Mouse (Mus musculus) mesoderm, embryonic 11.5 days (tissue): Measurements from ENCODE around the gene Raph1.
"Not testable (repeated sequence)": the region's sequence is repeated elsewhere in the genome, so short reads cannot be mapped to it uniquely, and the experiment has no call there.

Experiments
- DNase-seq: peaks from one replicate; pipeline ENCODE4 v3.0.0-alpha.2; 2012; ENCODE audit warnings: low read depth, low spot score

The Raph1 gene

DNA sequence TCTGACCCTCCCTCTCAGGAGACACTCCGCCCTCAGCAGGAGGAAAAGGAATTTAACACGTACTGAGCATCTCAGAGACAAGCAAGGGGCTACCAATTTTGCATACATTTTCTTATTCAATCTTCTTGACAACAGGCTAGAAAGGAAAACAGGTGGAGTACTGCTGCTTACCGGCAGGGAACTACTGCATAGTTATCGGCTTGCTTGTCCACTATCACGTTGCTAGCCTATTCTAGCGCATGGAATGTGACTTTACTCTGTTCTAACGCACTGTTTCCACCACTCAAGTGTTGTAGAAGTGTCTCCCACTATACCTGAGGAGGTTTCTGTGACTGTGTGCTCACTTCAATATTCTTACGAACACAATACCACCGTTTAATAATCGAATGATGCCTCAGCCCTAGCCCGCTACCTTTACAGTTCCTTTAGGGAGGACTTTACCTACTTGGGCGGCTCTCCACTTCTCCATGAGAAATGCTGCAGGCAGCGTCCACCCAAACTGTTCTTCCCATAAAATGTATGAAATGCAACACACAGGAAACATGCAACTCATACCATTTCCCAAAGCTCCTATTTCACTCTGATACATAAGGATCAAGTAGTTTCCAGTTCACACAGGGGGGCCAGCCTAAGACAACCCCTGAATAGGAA, 1.5 kb downstream of the Raph1 start:
- DNase-seq = peak; percentile 54

DNA sequence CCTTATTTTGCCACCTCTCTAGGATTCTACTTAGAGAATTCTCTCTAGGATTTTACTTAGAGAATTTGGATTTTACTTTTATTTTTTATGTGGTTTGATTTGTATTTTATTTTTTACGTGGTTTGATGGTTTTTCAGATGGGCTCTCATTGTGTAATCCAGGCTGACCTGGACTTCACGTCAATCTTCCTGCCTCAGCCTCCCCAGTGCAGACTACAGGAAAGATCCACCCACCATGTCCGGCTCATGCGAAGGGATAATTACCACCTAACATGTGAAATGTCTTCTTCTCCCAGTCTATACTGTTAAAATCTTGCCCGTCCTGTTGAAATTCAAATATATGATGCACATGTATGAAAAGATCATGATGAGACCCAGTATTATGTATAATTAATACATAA, 2.2 kb downstream of the Raph1 start:
- DNase-seq = no peak

DNA sequence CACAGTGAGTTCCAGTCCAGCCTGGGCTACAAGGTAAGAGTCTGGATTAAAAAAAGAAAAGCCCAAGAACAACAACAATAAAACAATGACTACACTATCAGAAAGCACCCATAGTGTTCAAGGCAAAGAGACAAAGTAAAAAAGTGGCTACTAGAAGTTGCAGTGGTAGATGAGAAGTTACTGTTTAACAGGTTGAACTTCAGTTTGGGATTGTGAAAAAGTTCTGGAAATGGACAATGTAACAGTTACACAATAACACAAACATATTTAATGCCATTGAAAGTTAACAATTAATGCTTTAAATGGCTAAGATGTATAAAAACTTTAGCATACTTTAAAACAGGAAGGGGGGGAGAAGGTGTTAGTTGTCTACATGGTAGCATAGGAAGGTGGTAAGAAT, 3.9 kb downstream of the Raph1 start:
- no peak for DNase-seq

DNA sequence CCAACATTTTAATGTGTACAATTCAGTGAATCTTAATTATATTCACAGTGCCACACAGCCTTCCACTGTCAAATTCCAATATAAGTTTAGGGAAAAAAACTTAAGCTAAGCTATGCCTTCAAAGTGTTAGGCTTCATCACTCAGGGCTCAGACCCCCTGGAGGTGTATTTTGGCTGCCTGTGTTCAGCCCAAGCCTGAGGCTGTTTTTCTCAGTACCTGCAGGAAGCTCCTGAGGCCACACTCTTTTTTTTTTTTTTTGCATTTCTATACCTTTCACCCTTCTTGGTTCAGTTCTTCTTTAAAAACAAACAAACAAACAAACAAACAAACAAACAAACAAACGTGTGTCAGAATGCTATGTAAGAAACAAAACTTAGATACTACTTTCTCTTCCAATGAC, 23.2 kb downstream of the Raph1 start:
- DNase-seq = no peak

DNA sequence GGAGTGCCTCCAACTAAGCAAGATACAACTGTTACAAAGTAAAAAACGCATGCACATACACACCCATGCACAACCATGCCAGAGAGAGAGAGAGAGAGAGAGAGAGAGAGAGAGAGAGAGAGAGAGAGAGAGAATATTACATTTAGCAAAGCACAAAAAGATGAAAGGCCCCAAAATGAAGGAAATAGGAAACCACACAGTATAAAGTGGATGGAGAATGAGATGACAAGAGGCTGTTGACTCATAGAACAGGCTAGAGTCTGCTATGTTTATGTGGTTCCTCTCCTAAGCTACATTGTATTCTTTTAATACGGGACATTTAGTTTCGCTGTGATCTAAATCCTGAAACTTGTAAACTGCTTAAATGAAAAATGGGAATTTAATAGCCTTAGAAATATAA, 27.6 kb downstream of the Raph1 start:
- no peak for DNase-seq

DNA sequence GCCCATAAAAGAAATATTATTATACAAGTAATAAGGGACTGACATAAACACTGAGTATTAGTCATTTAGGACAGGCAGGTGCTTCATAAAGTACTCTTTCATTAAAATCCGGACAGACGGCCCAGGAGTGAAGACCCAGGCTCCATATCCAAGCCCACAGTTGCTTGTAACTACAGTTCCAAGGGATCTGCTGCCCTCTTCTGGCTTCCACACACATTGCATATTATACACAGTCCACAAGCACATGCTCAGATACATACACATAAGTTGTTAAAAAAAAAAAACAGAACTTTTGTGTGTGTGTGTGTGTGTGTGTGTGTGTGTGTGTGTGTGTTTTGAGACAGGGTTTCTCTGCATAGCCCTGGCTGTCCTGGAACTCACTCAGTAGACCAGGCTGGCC, 32.0 kb downstream of the Raph1 start:
- DNase-seq = peak; percentile 32

DNA sequence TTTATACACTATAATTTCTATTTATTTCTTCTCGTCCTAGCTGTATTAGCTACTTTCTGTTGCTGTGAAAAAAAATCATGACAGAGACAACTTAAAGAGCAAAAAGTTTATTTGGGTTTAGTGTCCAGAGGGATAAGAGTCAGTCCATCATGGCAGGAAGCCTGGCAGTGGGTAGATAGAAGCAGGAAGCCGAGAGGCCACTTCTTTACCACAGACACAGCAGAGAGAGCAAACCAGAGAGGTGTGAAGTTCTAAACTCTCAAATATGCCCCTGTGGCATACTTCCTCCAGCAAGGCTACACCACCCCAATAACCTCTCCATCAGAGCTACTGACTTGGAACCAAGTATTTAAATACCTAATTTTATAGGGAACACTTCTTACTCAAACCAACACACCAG, 36.3 kb downstream of the Raph1 start:
- DNase-seq = no peak

DNA sequence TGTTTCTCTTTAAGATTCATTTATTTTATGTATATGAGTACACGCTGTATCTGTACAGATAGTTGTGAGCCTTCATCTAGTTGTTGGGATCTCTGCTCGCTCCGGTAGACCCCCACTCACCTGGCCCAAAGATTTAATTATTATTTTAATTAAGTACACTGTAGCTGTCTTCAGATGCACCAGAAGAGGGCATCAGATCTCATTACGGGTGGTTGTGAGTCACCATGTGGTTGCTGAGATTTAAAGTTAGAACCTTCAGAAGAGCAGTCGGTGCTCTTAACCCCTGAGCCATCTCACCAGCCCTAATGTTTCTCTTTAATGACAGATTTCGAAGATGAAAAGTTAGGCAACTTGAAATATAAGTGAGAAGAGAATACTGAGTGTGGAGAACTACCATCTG, 36.8 kb downstream of the Raph1 start:
- no peak for DNase-seq

DNA sequence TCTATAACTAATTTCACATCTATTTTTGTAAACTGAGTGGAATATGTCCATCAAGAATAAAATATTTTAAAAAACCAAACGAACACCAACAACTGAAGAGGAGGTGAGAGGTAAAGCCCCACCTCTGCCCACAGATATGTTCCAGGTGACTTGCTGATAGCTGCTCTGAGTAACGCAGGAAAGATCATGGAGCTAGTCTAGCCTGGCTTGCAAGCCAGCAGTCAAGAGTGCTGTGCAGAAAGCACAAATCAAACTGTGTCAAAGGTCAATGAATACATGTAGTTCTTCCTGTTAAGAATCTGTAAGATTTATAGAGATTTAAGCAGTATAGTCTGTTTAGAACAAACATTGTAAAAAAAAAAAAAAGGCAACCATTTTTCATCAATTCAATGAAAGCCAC, 56.3 kb downstream of the Raph1 start:
- DNase-seq = no peak

DNA sequence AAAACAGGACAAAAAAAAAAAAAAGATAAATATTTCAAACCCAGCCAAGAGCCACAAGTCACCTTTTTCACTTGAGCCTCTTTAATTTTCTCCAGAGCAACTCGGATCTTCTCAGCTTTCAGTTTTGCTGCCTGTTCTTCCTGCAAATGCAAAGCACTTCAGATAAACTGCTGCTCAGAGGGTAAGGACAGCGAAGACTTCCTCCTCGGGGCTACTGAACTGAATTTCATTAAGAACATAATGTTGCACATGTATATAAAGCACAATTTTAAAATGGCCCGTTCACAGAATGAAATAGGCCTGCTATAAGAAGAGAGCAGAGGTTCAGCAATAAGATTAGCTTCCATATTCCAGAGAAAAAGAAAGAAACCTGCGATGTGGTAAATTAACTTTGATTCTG, 63.4 kb downstream of the Raph1 start:
- no peak for DNase-seq

DNA sequence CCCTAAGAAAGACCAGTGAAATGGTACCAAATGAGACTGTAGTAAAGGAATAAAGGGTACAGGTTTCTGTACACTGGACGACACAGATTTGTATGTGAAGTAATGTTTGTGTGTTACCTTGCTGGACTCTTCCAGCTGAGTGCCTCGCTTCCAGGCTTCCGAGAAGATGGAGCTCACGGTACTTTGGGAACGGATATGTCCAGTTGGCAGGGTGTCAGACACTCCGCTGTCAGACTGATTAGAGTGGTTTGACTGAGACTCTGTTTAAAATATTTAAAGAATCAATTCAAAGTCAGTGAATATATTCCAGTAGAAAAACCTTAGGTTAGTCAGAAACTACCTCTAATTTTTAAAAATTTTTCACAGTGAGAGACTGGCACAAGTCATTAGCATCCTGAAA, 73.5 kb downstream of the Raph1 start:
- no peak for DNase-seq

DNA sequence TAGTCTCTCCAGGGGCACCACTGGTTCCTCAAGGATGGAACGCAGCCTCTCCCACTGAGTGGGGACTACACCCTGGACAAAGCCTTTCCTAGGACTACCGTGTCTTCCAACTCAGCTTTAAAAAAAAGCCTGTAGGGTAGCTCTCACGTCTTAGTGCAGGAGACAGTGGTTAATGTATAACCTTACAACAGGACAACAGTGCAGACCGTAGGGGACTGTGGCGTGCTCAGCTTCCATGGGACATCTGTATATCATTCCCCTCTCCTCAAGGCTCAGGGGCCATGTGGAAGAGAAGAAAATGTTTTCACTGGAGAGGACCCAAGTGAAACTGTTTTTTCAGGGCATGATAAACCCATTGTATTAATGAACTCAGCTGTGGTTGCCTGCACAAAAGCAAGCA, 74.5 kb downstream of the Raph1 start:
- no peak for DNase-seq

DNA sequence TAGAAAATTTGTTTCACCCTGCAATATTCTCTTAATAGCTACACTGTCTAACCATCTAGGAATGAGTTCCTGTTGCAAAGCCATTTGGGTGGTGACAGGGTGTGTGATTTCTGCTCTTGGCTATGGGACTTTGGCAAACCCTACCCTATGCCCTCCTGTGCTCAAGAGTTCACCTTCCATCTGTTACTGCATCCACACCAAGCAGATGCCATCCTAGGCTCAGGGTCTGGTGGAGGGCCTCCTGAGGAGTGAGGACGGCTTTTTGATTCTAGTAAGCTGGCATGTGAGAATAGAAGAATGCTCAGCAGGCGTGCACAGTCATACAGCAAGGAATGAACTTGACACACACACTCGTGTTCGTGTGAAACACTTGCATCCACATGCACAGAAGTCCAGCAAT, 76.4 kb downstream of the Raph1 start:
- DNase-seq = no peak

DNA sequence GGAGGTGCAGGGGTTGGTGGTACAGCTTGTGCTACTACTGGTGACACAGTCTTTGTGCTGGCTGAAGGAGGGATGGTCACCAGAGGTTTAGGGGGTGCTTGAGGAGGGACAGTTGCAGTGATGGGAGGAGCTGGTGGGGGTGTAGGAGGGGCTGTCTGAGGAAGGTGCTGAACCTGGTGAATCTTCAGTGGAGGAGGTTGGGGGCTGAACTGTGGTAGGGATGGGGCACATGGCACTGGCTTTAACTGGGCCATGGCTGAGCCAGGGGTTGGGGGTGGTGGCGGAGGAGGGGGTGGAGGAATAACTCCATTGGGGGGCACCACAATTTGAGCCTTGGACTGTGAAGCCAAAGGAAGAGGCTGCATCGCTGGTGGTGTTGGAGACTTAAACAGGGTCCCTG, 77.2 kb downstream of the Raph1 start:
- DNase-seq = no peak

DNA sequence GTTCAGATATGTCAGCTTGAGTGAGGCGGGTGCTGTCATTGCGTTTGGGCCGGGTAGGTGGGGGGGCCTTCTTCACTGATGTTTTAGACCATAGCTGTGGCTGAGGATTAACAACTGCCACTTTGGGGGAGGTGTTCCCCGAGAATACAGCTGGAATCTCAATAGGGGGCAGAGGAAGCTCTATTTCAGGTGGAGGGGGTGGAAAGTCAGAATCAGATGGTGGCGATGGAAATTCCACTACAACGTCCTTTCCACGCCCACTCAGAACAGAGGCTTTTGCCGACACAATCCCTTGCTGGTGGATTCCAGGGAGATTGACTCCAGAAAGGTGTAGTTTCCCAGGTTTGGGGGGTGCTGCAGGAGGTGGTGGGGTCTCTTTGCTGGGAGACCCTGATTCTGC, 78.3 kb downstream of the Raph1 start:
- no peak for DNase-seq

DNA sequence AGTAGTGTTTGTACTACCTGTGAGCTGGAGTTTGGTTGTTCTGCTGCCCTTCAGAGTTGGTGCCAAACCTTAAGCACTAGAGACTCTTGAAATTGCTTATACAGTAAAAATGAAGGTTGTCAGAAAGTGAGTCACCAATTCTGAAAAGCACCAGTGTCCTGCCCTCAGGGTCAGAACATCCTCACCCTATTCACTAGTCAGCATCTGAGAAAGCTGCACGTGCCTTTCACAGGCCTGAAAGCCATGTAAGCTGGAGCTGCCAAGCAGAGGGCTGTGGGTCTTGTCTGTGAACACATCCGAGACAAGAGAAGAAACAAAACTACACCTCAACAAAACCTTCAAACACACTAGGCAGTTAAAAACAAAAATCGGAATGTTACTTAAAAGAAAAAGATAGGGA, 81.3 kb downstream of the Raph1 start:
- no peak for DNase-seq

DNA sequence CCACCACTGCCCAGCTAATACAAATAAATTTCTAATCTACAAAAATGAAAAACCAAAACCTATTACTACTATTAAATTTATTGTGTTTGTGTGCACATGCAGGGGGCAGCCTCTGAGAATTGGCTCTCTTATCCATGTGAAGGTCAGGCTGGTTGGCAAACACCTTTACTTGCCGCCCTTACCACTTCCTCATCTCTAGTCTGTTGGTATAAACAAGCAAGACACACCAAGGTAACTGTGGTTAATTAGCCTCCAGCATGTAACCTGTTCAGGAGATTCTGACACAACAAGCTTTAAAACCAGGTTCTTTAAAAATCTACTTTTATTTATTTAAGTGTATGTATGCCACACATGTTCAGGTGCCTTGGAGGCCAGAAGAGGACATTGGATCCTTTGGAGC, 84.0 kb downstream of the Raph1 start:
- DNase-seq = no peak

DNA sequence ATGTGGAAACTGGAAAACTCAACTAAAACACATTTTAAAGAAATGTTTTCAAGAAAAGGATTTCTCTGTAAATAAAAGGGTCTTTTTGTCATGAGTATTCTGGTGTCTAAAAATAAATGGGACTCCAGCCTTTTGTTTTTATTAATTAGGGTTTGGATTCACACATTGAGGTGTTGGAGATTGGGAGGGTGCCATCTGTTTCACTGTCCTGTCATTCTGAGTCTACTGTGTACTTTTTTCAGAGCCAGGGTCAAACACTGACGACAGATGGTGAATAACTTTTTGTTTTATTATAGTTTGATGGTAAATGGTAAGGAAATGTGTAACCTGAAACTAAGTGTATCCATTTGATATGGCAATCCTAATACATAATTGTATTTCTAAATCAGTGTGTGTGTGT, 85.3 kb downstream of the Raph1 start:
- DNase-seq = no peak

DNA sequence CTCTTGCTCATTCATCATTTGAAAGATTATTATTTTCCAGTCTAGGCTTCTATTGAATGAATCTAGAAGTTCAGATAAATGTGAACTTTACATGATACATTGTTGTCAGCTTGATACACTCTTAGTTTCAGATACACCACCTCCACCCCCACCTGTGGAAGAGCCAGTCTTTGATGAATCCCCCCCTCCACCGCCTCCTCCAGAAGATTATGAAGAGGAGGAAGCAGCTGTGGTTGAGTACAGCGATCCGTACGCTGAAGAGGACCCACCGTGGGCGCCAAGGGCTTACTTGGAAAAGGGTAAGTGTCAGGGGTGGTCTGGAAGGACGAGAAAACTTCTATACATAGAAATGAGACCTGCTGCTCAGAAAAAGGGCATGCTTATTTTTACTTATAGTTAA, 96.4 kb downstream of the Raph1 start:
- no peak for DNase-seq

DNA sequence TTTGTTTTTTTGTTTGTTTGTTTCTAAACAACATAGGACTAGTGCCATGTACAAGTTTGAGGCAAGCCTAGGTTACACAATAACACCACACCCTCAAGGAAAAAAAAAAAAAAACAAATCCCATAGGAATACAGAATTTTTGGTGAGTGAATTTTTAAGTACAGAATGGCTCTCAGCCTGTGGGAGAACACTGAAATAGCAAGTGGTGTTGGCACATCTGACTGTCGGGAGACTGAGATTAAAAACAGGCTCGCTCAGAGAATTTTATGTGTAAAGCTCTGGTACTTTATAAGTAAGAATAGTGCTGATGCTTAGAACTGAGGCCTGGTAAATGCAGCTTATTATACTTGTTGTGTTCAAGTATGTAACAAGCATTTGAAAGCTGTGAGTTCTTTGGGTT, 97.4 kb downstream of the Raph1 start:
- no peak for DNase-seq

DNA sequence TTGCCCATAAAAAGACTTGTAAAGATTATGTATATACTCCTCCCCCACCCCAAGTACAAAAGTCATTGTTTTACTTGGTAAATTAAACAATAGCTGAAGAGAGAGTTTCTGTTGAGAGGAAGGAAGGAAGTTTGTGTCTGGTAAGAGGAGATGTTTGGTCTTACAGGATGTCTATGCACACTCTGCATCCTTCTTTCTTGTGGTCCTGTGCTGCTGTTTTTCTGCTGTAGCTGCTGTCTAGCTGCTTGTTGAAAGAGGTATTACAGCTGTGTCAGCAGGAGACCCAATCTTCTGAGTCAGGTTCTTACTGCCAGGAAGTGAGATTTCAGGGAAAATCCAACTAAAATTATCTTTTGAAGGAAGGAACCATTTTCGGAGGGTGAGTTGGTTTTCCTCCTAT, 106.3 kb downstream of the Raph1 start:
- DNase-seq = no peak

DNA sequence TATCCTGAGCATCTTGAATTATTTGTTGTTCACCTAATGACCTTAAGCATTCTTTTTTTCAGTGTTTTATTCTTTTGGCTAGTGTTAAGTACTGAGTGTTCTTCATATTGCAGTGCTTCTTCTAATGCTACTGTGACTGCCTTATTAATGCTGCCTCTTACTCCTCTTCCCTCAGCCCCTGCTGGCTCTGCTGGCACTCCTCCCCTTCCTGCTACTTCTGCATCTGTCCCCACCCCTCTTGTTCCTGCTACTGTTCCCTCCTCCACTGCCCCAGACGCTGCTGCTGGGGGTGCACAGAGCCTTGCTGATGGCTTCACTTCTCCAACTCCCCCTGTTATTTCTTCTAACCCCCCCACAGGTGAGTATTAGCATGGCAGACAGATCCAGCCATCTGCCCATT, 117.0 kb downstream of the Raph1 start:
- no peak for DNase-seq

DNA sequence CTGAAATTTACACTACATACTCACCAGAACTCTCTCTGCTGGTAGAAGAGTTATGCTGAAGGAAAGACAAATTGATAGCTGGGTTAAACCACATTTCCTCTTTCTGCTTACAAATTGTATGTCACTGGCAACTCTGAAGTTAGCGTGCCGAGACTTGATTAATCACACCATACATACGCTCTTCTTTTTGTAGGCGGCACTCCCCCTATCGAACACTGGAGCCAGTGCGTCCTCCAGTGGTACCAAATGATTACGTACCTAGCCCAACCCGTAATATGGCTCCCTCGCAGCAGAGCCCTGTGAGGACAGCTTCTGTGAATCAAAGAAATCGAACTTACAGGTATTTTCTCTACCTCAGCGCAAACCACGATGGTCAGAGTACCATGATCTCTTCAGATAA, 119.8 kb downstream of the Raph1 start:
- no peak for DNase-seq

DNA sequence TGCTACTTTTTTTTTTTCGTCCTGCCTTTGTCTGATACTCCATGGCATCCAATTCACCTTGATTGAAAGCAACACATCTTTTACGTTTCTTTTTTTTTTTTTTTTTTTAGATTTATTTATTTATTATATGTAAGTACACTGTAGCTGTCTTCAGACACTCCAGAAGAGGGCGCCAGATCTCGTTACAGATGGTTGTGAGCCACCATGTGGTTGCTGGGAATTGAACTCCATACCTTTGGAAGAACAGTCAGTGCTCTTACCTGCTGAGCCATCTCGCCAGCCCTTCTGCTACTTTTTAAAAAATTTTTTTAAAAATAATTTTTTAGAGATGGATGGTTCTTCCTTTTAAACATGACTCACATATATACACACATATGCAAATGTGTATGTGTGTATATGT, 125.5 kb downstream of the Raph1 start:
- not testable (repeated sequence) for DNase-seq

DNA sequence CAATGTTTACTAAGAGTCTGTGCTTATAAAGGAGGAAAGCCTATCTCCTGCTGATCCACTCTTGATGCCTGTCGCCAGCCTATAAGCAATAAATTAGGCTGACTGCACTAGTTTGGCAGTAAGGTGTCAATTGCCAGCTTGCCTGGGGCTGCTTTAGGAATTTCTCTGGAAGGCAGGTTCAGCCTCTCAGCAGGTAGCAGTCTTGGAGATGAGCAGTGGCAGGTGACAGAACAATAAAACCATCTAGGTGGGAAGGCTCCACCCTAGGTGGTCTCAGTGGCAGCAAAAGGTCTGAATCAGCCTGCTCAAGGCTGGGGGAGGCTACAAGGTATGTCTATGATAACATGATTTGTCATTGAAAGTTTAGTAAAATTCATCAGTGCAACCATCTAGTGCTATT, 134.4 kb downstream of the Raph1 start:
- peak; percentile 6 for DNase-seq
